Mouse (Mus musculus): ENCODE results near the gene 1700019N19Rik. TPM values are rescaled to one million over a fixed set of nuclear protein-coding genes. Genes with fewer than 3 reads are reported as not detected.

1700019N19Rik gene
- polyA plus RNA-seq, 1 experiment from 2014 or later: 0.14 TPM

- Histone ChIP-seq H3K36me3 (no peaks in the 10 kb centered on the region), H3K9ac (no peak overlapping the region), H3K4me1 (peaks cover 4% of the 10 kb centered on the region; the same call in 1 of the 2 replicates), H3K27ac (no peak overlapping the region), H3K4me3 (replicated peaks) (no peak overlapping the region), H3K9me3 (no peaks in the 10 kb centered on the region), H3K4me2 (no peak overlapping the region), H3K27me3 (replicated peaks) (no peaks in the 10 kb centered on the region)
- no peak for ATAC-seq (ENCODE audit: insufficient read depth, low FRiP score, low read depth)
- WGBS: 79% methylated on average over 12 of the region's 12 CpGs
These were observed 931 bp upstream of the 1700019N19Rik start for GRCm38 (mm10) chr19:58795114-58795669.

- no peak overlapping the region for H3K27ac ChIP-seq
- no peak for ATAC-seq (ENCODE audit: insufficient read depth, low FRiP score, low read depth)
- H3K9ac ChIP-seq: no peak overlapping the region
- H3K36me3 ChIP-seq: no peaks in the 10 kb centered on the region
- H3K4me2 ChIP-seq: no peak overlapping the region
- WGBS: 73% methylated on average over 11 of the region's 11 CpGs
- peaks cover 2% of the 10 kb centered on the region; the same call in 1 of the 2 replicates for H3K4me1 ChIP-seq
- H3K9me3 ChIP-seq: no peaks in the 10 kb centered on the region
- no peak overlapping the region for H3K4me3 ChIP-seq (replicated peaks)
- H3K27me3 ChIP-seq (replicated peaks): no peaks in the 10 kb centered on the region
These were observed 5.1 kb downstream of the 1700019N19Rik start for GRCm38 (mm10) chr19:58789194-58789593.

DNA sequence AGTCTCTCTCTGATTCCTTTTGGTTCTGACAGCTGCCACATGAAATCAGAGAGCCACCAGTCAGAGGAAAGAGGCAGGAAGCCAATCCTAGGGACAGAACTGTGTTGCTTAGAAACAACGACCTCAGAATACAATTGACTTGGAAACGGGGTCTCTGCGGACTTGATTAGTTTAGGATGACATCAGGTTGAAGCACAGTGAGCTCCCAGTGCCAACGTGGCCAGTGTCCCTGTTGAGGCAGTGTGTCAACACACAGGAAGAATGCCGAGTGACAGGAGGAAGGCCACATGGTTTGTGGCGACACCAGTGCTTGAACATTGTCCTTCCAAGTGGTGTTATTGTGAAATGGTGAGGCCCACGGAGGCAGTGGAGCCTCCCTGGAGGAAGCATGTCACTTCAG, 10.3 kb downstream of the 1700019N19Rik start:
- Histone ChIP-seq H3K27ac (no peak overlapping the region), H3K4me2 (no peak overlapping the region), H3K9me3 (no peaks in the 10 kb centered on the region), H3K9ac (no peak overlapping the region), H3K27me3 (replicated peaks) (no peaks in the 10 kb centered on the region), H3K4me3 (replicated peaks) (no peak overlapping the region), H3K4me1 (no peaks in the 10 kb centered on the region), H3K36me3 (no peaks in the 10 kb centered on the region)
- 56% methylated on average over 7 of the region's 7 CpGs for WGBS
- no peak for ATAC-seq (ENCODE audit: insufficient read depth, low FRiP score, low read depth)

DNA sequence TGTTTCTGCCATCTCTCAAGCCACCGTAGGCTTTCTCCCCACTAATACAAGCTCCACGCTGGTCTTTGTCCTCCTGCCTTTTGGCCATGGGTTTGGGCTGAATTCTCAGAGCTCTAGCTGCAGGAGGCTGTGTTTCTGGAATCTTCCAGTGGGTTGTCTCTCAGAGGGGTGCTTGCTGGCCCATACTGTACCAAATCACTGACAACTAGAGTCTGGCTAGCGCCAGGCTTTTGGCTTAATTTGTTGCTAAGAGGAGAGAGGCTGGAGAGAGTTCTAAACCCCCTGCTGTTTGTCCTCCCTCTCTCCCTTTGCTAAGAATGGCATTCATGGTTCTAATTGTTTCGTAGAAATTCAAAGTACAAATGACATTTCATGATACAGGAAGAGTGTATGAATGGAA, 12.7 kb downstream of the 1700019N19Rik start:
- H3K36me3 ChIP-seq: no peaks in the 10 kb centered on the region
- no peak overlapping the region for H3K27ac ChIP-seq
- H3K9me3 ChIP-seq: no peaks in the 10 kb centered on the region
- ATAC-seq (ENCODE audit: insufficient read depth, low FRiP score, low read depth): no peak
- H3K4me1 ChIP-seq: no peaks in the 10 kb centered on the region
- H3K9ac ChIP-seq: no peak overlapping the region
- 71% methylated on average over 4 of the region's 4 CpGs for WGBS
- no peak overlapping the region for H3K4me3 ChIP-seq (replicated peaks)
- no peaks in the 10 kb centered on the region for H3K27me3 ChIP-seq (replicated peaks)
- no peak overlapping the region for H3K4me2 ChIP-seq

DNA sequence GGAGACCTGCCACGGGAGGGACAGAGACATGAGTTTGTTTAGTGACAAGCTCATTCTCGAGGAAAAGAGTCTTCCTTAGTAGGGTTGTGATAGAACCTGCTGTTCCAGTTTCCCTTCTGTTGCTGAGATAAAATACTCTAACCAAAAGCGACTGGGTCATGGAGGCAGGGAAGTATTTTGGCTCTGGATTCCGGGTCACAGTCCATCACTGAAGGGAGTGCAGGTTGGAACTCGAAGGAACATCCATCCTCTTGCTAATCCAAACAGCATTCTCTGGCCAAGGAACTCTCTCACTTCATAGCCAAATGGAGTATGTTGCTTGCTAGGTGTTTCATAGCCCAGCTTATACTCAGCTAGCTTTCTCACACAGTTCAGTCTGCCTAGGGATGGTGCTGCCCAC, 17.8 kb downstream of the 1700019N19Rik start:
- no peak for ATAC-seq (ENCODE audit: insufficient read depth, low FRiP score, low read depth)
- no peaks in the 10 kb centered on the region for H3K36me3 ChIP-seq
- 56% methylated on average over 5 of the region's 5 CpGs for WGBS
- H3K4me3 ChIP-seq (replicated peaks): no peak overlapping the region
- H3K27ac ChIP-seq: no peak overlapping the region
- H3K9me3 ChIP-seq: no peaks in the 10 kb centered on the region
- no peak overlapping the region for H3K9ac ChIP-seq
- no peaks in the 10 kb centered on the region for H3K27me3 ChIP-seq (replicated peaks)
- no peak overlapping the region for H3K4me2 ChIP-seq
- no peaks in the 10 kb centered on the region for H3K4me1 ChIP-seq

DNA sequence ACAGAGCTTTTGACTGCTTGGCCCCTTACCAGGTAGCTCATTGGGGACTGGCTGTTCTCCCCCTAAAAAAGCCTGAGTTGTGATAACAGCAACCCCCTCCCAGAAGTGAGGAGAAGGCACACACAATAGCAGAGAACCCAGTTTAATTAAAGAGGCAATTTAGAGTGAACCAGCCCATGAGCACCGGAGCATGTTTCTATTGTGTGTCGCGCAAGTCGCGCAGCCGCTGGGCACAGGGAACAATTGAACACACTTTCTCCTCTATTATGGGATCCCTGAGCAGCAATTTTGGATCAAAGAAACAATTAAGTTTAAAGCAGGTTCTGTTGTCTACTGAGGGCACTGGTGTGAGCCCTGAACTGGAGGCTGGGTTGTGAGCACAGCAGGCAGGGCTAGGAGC, 26.9 kb downstream of the 1700019N19Rik start:
- H3K9me3 ChIP-seq: no peaks in the 10 kb centered on the region
- 94% methylated on average over 6 of the region's 6 CpGs for WGBS
- H3K4me2 ChIP-seq: no peak overlapping the region
- H3K27ac ChIP-seq: no peak overlapping the region
- H3K36me3 ChIP-seq: no peaks in the 10 kb centered on the region
- H3K4me3 ChIP-seq (replicated peaks): no peak overlapping the region
- no peaks in the 10 kb centered on the region for H3K27me3 ChIP-seq (replicated peaks)
- no peak for ATAC-seq (ENCODE audit: insufficient read depth, low FRiP score, low read depth)
- H3K4me1 ChIP-seq: peaks cover 3% of the 10 kb centered on the region; the same call in 1 of the 2 replicates
- H3K9ac ChIP-seq: no peak overlapping the region

- 11% methylated on average over 12 of the region's 12 CpGs for WGBS
- Histone ChIP-seq H3K4me3 (replicated peaks) (no peak overlapping the region), H3K36me3 (no peaks in the 10 kb centered on the region), H3K27me3 (replicated peaks) (no peaks in the 10 kb centered on the region), H3K4me2 (no peak overlapping the region), H3K27ac (no peak overlapping the region), H3K9me3 (no peaks in the 10 kb centered on the region), H3K9ac (no peak overlapping the region), H3K4me1 (peaks cover 3% of the 10 kb centered on the region; the same call in 1 of the 2 replicates)
- ATAC-seq (ENCODE audit: insufficient read depth, low FRiP score, low read depth): peak; percentile 45; the same call in 1 of the 2 replicates
These were observed 31.3 kb downstream of the 1700019N19Rik start for GRCm38 (mm10) chr19:58762848-58763541.

GRCm38 (mm10) chr19:58762316-58762715, 31.9 kb downstream of the 1700019N19Rik start:
- Histone ChIP-seq H3K9me3 (no peaks in the 10 kb centered on the region), H3K4me1 (peaks cover 3% of the 10 kb centered on the region; the same call in 1 of the 2 replicates), H3K4me2 (no peak overlapping the region), H3K27ac (no peak overlapping the region), H3K27me3 (replicated peaks) (no peaks in the 10 kb centered on the region), H3K36me3 (no peaks in the 10 kb centered on the region), H3K9ac (no peak overlapping the region), H3K4me3 (replicated peaks) (no peak overlapping the region)
- WGBS: 27% methylated on average over 6 of the region's 6 CpGs
- ATAC-seq (ENCODE audit: insufficient read depth, low FRiP score, low read depth): no peak

DNA sequence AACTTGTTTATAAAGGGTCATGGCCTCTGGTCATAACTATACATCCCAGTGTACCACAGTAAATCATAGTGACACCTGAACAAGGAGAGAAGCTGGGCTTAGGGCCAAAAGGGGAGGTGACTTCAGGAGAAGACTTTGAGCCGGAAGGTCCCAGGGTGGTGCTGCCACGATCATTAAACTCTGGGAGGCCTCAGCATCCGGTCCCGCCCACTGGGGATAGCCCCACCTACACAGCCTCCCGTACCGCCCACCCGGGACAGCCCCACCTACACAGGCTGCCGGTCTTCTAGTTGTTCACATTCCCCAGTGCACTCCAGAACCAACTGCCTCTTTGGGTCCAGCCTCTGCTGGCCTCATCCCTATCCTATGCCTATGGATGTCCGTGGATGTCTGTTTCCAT, 34.8 kb downstream of the 1700019N19Rik start, which contains the start of gene Pnliprp2:
Gene Pnliprp2, plus strand, starts transcription at position 297 of the 400 bp plus-strand sequence.
- H3K9me3 ChIP-seq: no peaks in the 10 kb centered on the region
- WGBS: 41% methylated on average over 9 of the region's 9 CpGs
- ATAC-seq (ENCODE audit: insufficient read depth, low FRiP score, low read depth): peak; percentile 90

GRCm38 (mm10) chr19:58758871-58759270, 35.4 kb downstream of the 1700019N19Rik start:
- Histone ChIP-seq H3K36me3 (no peaks in the 10 kb centered on the region), H3K4me3 (replicated peaks) (no peak overlapping the region), H3K27me3 (replicated peaks) (no peaks in the 10 kb centered on the region), H3K9ac (no peak overlapping the region), H3K27ac (0 out of 2 replicates have a peak overlapping the region, but pooled peaks have one; percentile 32), H3K4me2 (no peak overlapping the region), H3K4me1 (peaks cover 3% of the 10 kb centered on the region; the same call in 1 of the 2 replicates), H3K9me3 (no peaks in the 10 kb centered on the region)
- 57% methylated on average over 4 of the region's 4 CpGs for WGBS
- ATAC-seq (ENCODE audit: insufficient read depth, low FRiP score, low read depth): no peak

More for the DNA sequence above, 34.8 kb downstream of the 1700019N19Rik start, which contains the start of gene Pnliprp2:
- Histone ChIP-seq H3K27ac (0 out of 2 replicates have a peak within 1 kb of the TSS, but pooled peaks have one; percentile 32), H3K4me1 (peaks cover 3% of the 10 kb centered on the region; the same call in 1 of the 2 replicates), H3K4me3 (replicated peaks) (no peak within 1 kb of the TSS), H3K27me3 (replicated peaks) (no peaks in the 10 kb centered on the region), H3K9ac (no peak within 1 kb of the TSS), H3K4me2 (no peak within 1 kb of the TSS), H3K36me3 (no peaks in the 10 kb centered on the region)

DNA sequence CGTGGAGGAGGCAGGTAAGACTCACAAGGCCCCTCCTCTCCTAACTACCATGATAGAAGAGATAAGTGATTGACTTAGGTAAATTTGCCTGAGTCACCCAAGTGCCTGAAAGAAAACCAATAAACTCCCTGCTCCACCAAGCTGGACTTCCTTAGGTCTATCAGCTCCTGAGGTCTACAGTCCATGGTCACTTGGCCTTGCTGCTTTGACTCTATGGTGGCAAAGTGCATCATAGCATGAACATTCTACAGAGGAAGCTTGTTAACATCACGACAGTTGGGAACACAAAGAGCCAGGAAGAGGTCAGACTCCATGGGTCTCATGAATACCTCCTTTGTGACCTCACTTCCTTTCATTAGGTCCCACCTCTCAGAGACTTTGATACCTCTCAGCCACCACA, 42.8 kb downstream of the 1700019N19Rik start:
- no peaks in the 10 kb centered on the region for H3K36me3 ChIP-seq
- no peaks in the 10 kb centered on the region for H3K4me1 ChIP-seq
- no peak overlapping the region for H3K9ac ChIP-seq
- no peak overlapping the region for H3K4me2 ChIP-seq
- ATAC-seq (ENCODE audit: insufficient read depth, low FRiP score, low read depth): no peak
- no peak overlapping the region for H3K4me3 ChIP-seq (replicated peaks)
- H3K27me3 ChIP-seq (replicated peaks): no peaks in the 10 kb centered on the region
- H3K27ac ChIP-seq: no peak overlapping the region
- H3K9me3 ChIP-seq: no peaks in the 10 kb centered on the region
- WGBS: 51% methylated on average over 2 of the region's 2 CpGs

DNA sequence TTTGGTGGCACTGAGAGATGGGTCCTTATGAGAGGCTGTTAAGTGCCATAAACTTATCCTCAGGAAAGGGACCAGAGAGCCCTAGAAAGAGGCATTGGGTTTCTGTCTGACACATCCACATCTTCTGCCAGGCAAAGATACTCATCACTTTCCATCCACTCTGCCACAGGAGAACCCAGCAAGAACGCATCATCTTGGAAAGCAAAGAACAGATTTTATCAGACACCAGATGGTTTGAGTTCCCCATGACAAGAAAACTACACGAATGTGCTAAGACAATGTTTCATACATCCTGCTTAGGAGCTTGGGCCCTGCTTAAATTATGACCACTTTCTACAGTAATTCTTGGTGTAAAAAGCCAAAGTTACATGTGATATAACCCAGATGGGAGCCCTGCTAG, 43.4 kb downstream of the 1700019N19Rik start:
- Histone ChIP-seq H3K27ac (no peak overlapping the region), H3K4me2 (no peak overlapping the region), H3K9me3 (no peaks in the 10 kb centered on the region), H3K9ac (no peak overlapping the region), H3K27me3 (replicated peaks) (no peaks in the 10 kb centered on the region), H3K4me1 (no peaks in the 10 kb centered on the region), H3K36me3 (no peaks in the 10 kb centered on the region), H3K4me3 (replicated peaks) (no peak overlapping the region)
- ATAC-seq (ENCODE audit: insufficient read depth, low FRiP score, low read depth): no peak
- 64% methylated on average over 2 of the region's 2 CpGs for WGBS
